Mouse (Mus musculus): Measurements from ENCODE around the gene Prdx3.

DNA sequence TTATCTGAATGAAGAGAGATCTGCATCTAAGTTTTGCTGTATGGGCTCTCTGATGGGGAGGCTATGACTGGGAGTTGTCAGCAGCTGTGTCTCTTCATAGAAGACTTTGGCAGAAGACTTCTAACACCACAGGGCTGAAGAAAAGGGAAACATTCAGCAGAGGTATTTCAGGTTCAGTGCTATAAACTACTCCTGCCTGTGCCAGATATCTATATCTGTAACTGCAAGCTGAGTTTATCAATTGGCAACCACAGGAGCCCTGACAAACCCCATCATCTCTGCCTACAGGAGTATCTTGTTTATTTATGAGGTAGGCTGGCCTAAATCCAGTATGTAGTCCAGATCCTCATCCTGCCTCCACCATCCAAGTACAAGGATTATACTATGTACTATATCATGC is 31.0 kb downstream of the Prdx3 start:
- no peak for TF ChIP-seq EP300 (IDR thresholded peaks at IDR 0.05)
- no peak for TF ChIP-seq CTCF (IDR thresholded peaks at IDR 0.05)
